ENCODE assay signal across 8 mouse cellular contexts in the genomic region with DNA sequence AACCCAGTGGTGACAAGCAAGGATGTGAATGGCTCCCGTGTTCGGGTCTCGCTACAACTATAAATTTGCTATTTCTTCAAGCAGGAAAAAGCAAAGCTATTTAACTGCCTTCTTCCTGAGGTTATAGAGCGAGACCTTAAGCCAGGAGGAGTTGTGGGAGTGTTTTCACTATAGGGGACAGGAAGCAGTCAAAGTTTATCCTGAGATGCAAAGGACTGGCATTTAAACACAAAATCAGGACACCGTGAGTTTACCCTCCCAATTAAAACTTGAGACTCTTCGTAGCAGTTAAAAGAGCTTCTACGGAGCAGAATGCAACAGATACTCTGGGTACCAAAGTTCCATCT. TPM values are rescaled to one million over a fixed set of nuclear protein-coding genes. Genes with fewer than 3 reads are reported as not detected.
DNase-seq lines count a peak whose midpoint lies in the region; ATAC-seq and TF ChIP-seq lines count a peak whose summit lies in the region.

No protein-coding gene starts in this region.

- no peaks in the 10 kb centered on the region for H3K9me3 ChIP-seq in kidney, embryonic 14.5 days (ENCODE audit: control insufficient read depth, low read length)
- H3K9me3 ChIP-seq in embryonic facial prominence, embryonic 10.5 days = no peaks in the 10 kb centered on the region
- H3K9me3 ChIP-seq in hindbrain, postnatal 0 days (ENCODE audit: low read length) = no peaks in the 10 kb centered on the region
- no peaks in the 10 kb centered on the region for H3K9me3 ChIP-seq in midbrain, embryonic 16.5 days (replicated peaks; ENCODE audit: control insufficient read depth, low read length, poor library complexity, severe bottlenecking)

- no peak for DNase-seq in kidney, postnatal 36 days
- DNase-seq in embryonic facial prominence, embryonic 10.5 days (ENCODE audit: low spot score) = no peak
- no peak for DNase-seq in hindbrain, postnatal 0 days (ENCODE audit: low spot score)
- no peak for DNase-seq in spleen, postnatal 10 days (ENCODE audit: low spot score in 2 of 2)
- DNase-seq in T-cell, adult 2 months (ENCODE audit: low spot score) = no peak

- peak overlapping the region; percentile 75 for H3K4me2 ChIP-seq in kidney, embryonic 14.5 days (replicated peaks; ENCODE audit: low read depth, low read length)
- H3K4me2 ChIP-seq in hindbrain, postnatal 0 days (ENCODE audit: low read depth, low read length) = peak overlapping the region; percentile 66
- peak overlapping the region; percentile 61 for H3K4me2 ChIP-seq in midbrain, embryonic 16.5 days (ENCODE audit: low read length)

- peak overlapping the region; percentile 93 for H3K9ac ChIP-seq in kidney, embryonic 14.5 days (ENCODE audit: low read depth, low read length)
- H3K9ac ChIP-seq in hindbrain, postnatal 0 days (replicated peaks; ENCODE audit: low read length) = peak overlapping the region; percentile 98
- H3K9ac ChIP-seq in midbrain, embryonic 16.5 days (ENCODE audit: low read depth, low read length) = peak overlapping the region; percentile 98

- no peaks in the 10 kb centered on the region for H3K27me3 ChIP-seq in kidney, embryonic 14.5 days (ENCODE audit: control insufficient read depth, insufficient read depth, low read length)
- no peaks in the 10 kb centered on the region for H3K27me3 ChIP-seq in embryonic facial prominence, embryonic 10.5 days (replicated peaks; ENCODE audit: low read depth, poor library complexity, severe bottlenecking)
- H3K27me3 ChIP-seq in hindbrain, postnatal 0 days (ENCODE audit: insufficient read depth, low read length) = no peaks in the 10 kb centered on the region
- H3K27me3 ChIP-seq in midbrain, embryonic 16.5 days (ENCODE audit: control insufficient read depth, insufficient read depth, low read depth, low read length) = no peaks in the 10 kb centered on the region

- H3K27ac ChIP-seq in kidney, embryonic 14.5 days (ENCODE audit: low read depth, low read length) = peak overlapping the region; percentile 98
- peak overlapping the region; percentile 98 for H3K27ac ChIP-seq in embryonic facial prominence, embryonic 10.5 days (replicated peaks)
- peak overlapping the region; percentile 99 for H3K27ac ChIP-seq in hindbrain, postnatal 0 days
- peak overlapping the region; percentile 99 for H3K27ac ChIP-seq in midbrain, embryonic 16.5 days (ENCODE audit: low read length)

- H3K4me1 ChIP-seq in kidney, embryonic 14.5 days (ENCODE audit: control insufficient read depth, insufficient read depth, low read length) = peaks cover 18% of the 10 kb centered on the region
- H3K4me1 ChIP-seq in embryonic facial prominence, embryonic 10.5 days = peaks cover 32% of the 10 kb centered on the region
- peaks cover 20% of the 10 kb centered on the region for H3K4me1 ChIP-seq in hindbrain, postnatal 0 days (ENCODE audit: insufficient read depth, low read length)
- peaks cover 34% of the 10 kb centered on the region for H3K4me1 ChIP-seq in midbrain, embryonic 16.5 days (ENCODE audit: control insufficient read depth, insufficient read depth, low read length)

- no peaks in the 10 kb centered on the region for H3K36me3 ChIP-seq in kidney, embryonic 14.5 days (ENCODE audit: control insufficient read depth, insufficient read depth, low read length)
- no peaks in the 10 kb centered on the region for H3K36me3 ChIP-seq in embryonic facial prominence, embryonic 10.5 days (replicated peaks)
- H3K36me3 ChIP-seq in hindbrain, postnatal 0 days (ENCODE audit: insufficient read depth, low read length) = no peaks in the 10 kb centered on the region
- no peaks in the 10 kb centered on the region for H3K36me3 ChIP-seq in midbrain, embryonic 16.5 days (ENCODE audit: control insufficient read depth, insufficient read depth, low read length)

- peak overlapping the region; percentile 99 for H3K4me3 ChIP-seq in kidney, embryonic 14.5 days (ENCODE audit: low read length)
- peak overlapping the region; percentile 98 for H3K4me3 ChIP-seq in embryonic facial prominence, embryonic 10.5 days
- H3K4me3 ChIP-seq in hindbrain, postnatal 0 days (ENCODE audit: low read length) = peak overlapping the region; percentile 98
- H3K4me3 ChIP-seq in midbrain, embryonic 16.5 days (ENCODE audit: low read depth, low read length) = peak overlapping the region; percentile 95

- no peak for TF ChIP-seq CTCF in hindbrain, postnatal 0 days (IDR thresholded peaks at IDR 0.05; ENCODE audit: low read depth)

- no peak for ATAC-seq in kidney, embryonic 14.5 days (ENCODE audit: low FRiP score, low TSS enrichment)
- no peak for ATAC-seq in hindbrain, postnatal 0 days
- no peak for ATAC-seq in midbrain, embryonic 16.5 days
- no peak for ATAC-seq in inflammation-experienced regulatory T-cells, adult 6 months

- WGBS in kidney, embryonic 14.5 days = 2% methylated on average over 7 of the region's 7 CpGs
- 10% methylated on average over 7 of the region's 7 CpGs for WGBS in embryonic facial prominence, embryonic 10.5 days
- 8% methylated on average over 7 of the region's 7 CpGs for WGBS in hindbrain, postnatal 0 days
- 8% methylated on average over 7 of the region's 7 CpGs for WGBS in midbrain, embryonic 16.5 days

RNA-seq across cellular contexts. Expression of gene Map3k4, which starts 1.0 kb away (rescaled TPM):
- 46.4 and 53.0 TPM in 2 replicates for polyA plus RNA-seq in kidney, embryonic 14.5 days (2014; fragmentation: Nextera tagmentation; extraction: Ambion mirVana)
- polyA plus RNA-seq in embryonic facial prominence, embryonic 10.5 days (2016; fragmentation: Nextera tagmentation; extraction: Ambion mirVana) = 49.1 and 51.4 TPM in 2 replicates
- 36.2 and 39.2 TPM in 2 replicates for total RNA-seq in hindbrain, postnatal 0 days (2014; rRNA removed)
- polyA plus RNA-seq in hindbrain, postnatal 0 days (2015; fragmentation: Nextera tagmentation; extraction: Ambion mirVana) = 52.2 and 54.5 TPM in 2 replicates
- 31.3 and 41.3 TPM in 2 replicates for polyA plus RNA-seq in midbrain, embryonic 16.5 days (2015; fragmentation: Nextera tagmentation; extraction: Ambion mirVana)
- polyA plus RNA-seq in inflammation-experienced regulatory T-cells, adult 6 months (2017; shearing (Covaris generic)) = 10 to 100 TPM; 10.6 to 11.7 (median 10.8) TPM
